Mouse (Mus musculus) midbrain, postnatal 0 days (tissue): ENCODE measurements at regions not wholly inside any gene's neighbourhood (a gene's known extent, or its start where the extent isn't known, plus 50 kb on each side); places are given as distances from the start of the nearest gene placed in this dataset.

Experiments
- ATAC-seq: fragments of 200-750 bp; cut with Nextera tagmentation; 2 replicates; pipeline ENCODE4 v1.8.0; 2017; ENCODE audit warnings: moderate number of reproducible peaks, mild to moderate bottlenecking, moderate TSS enrichment, moderate library complexity; ENCODE audit not compliant: low FRiP score
- DNase-seq: peaks from one replicate; pipeline ENCODE4 v3.0.0-alpha.2; 2015; ENCODE audit warnings: low spot score
- H3K27ac ChIP-seq: fragments of 300-500 bp; sonication (generic); 2 replicates; pipeline ENCODE4 v1.5.1; 2014; ENCODE audit warnings: low read depth, mild to moderate bottlenecking, low read length, mixed read lengths
- H3K27me3 ChIP-seq: fragments of 300-500 bp; sonication (generic); 2 replicates; pipeline ENCODE4 v1.6.1; 2014; ENCODE audit warnings: low read length, control low read depth, mixed read lengths; ENCODE audit not compliant: insufficient read depth
- H3K36me3 ChIP-seq: fragments of 300-500 bp; sonication (generic); 2 replicates; pipeline ENCODE4 v1.6.1; 2014; ENCODE audit warnings: low read length, control low read depth, mixed read lengths; ENCODE audit not compliant: insufficient read depth
- H3K4me1 ChIP-seq: fragments of 300-500 bp; sonication (generic); 2 replicates; pipeline ENCODE4 v1.6.1; 2014; ENCODE audit warnings: mild to moderate bottlenecking, control low read depth, antibody characterized with exemption, low read length, mixed read lengths; ENCODE audit not compliant: insufficient read depth
- H3K4me2 ChIP-seq: fragments of 300-500 bp; sonication (generic); 2 replicates; pipeline ENCODE4 v1.6.1; 2014; ENCODE audit warnings: low read depth, mild to moderate bottlenecking, low read length, mixed read lengths; ENCODE audit not compliant: poor library complexity, severe bottlenecking
- H3K4me3 ChIP-seq: fragments of 300-500 bp; sonication (generic); 2 replicates; pipeline ENCODE4 v1.5.1; 2014; ENCODE audit warnings: low read depth, mild to moderate bottlenecking, low read length, moderate library complexity
- H3K9ac ChIP-seq: fragments of 300-500 bp; sonication (generic); replicated peaks from 2 replicates; pipeline ENCODE4 v1.6.1; 2014; ENCODE audit warnings: mild to moderate bottlenecking, low read length, moderate library complexity, mixed read lengths; ENCODE audit not compliant: poor library complexity, severe bottlenecking
- H3K9me3 ChIP-seq: fragments of 300-500 bp; sonication (generic); 2 replicates; pipeline ENCODE4 v1.6.1; 2016; ENCODE audit warnings: low read length, control low read depth
- CTCF ChIP-seq: IDR thresholded peaks from 2 replicates; pipeline ENCODE4 v1.5.1; 2016; ENCODE audit warnings: antibody characterized with exemption, mild to moderate bottlenecking
- WGBS: fragments of 180-500 bp; shearing (Covaris S2); extraction: QIAGEN DNeasy Blood & Tissue Kit; methylation state at CpG from one replicate; pipeline ENCODE4 v1.1.7; 2014; 5-methylcytosine and 5-hydroxymethylcytosine counted together

DNA sequence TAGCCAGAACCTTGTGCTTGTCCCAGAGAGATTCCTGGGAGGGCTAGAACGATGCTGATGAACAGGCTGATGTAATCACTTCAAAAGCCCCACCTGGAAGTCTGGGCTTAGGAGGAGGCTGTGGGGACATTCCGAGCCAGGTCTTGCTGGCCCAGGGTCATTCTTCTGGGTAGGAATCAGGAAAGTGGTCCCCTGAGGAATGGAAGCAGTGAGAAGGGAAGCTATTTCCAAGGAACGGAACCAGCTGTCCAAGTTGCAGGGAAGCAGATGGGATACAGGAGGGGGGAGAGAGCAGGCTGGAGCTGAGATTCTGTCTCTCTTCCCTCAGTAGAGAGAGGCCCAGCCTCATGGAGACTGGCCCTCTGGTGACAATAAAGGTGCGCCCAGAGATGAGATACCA, 243.9 kb downstream of the Tcf7l2 start:
- DNase-seq, result peak; percentile 42
- H3K27ac ChIP-seq, result no peak overlapping the region

DNA sequence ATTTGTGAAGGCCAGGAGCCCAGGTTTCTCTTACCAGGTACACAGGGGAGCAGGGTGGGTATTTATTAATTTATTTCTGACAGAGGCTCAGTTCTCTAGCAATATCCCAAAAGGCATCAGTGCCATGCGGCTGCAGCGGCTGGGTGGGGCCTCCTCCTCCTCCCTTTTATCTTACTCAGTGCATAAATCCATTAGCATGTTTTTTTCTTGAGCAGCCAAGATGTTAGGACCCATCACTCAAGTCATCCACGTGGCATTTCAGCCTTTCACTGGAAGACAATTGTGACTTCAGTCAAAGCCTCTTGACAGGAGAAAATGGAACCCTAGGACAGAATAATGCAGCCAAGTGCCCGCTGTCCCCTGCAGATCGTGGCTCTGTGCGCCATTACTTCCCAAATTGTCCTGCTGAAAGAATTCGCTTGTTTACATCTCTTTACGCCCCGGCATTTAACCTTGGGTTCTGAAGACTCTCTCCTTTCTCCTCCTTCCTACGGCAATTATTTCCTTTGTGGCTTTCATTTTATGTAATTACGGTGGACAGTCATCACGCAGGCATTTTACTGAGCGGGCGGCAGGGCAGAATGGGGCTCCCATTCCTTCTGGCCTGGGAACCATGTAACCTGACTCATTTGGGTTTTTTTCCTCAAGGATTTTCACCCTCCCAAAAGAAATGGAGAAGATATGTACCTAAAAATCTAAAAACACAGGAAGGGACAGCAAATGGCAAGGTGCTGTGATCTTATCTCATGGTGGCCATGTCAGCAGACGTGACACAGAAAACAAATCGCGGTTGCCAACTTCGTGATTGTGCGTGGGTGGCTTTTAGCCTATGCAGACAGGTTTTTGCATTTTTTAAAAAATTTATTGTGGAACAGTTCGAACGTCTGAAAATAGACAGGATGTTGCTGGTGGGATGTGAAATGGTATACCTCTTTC, 250.4 kb downstream of the Tcf7l2 start:
- 68% methylated on average over 21 of the region's 21 CpGs for WGBS
- no peak for TF ChIP-seq CTCF

More for the DNA sequence above, 243.9 kb downstream of the Tcf7l2 start:
- Histone ChIP-seq H3K9ac (no peak overlapping the region), H3K9me3 (no peaks in the 10 kb centered on the region), H3K27me3 (no peaks in the 10 kb centered on the region), H3K36me3 (no peaks in the 10 kb centered on the region), H3K4me1 (no peaks in the 10 kb centered on the region), H3K4me3 (no peak overlapping the region), H3K4me2 (no peak overlapping the region)
- ATAC-seq, result no peak
- TF ChIP-seq CTCF, result no peak
- WGBS, result 63% methylated on average over 4 of the region's 4 CpGs

DNA sequence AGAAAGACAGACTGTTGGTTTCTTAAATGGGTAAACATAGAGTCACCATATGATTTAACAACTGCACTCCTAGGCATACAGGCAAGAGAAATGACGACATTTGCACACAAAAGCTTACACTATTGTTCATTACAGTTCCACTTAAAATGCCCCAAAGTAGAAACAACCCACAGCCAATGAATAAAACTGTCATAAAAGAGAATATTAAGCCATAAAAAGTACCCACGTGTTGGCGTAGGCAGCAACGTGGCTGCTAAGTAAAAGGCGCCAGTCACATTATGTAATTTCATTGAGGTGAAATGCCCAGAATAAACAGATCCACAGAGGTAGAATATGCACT, 251.1 kb downstream of the Tcf7l2 start:
- ATAC-seq, result no peak
- 78% methylated on average over 5 of the region's 5 CpGs for WGBS
- no peaks in the 10 kb centered on the region for H3K27me3 ChIP-seq
- no peaks in the 10 kb centered on the region for H3K9me3 ChIP-seq
- H3K9ac ChIP-seq, result no peak overlapping the region
- no peak for TF ChIP-seq CTCF
- H3K4me3 ChIP-seq, result no peak overlapping the region
- H3K4me1 ChIP-seq, result no peaks in the 10 kb centered on the region
- no peaks in the 10 kb centered on the region for H3K36me3 ChIP-seq
- no peak overlapping the region for H3K4me2 ChIP-seq
- H3K27ac ChIP-seq, result no peak overlapping the region
- no peak for DNase-seq

More for the DNA sequence above, 250.4 kb downstream of the Tcf7l2 start:
- no peak overlapping the region for H3K4me3 ChIP-seq
- H3K27ac ChIP-seq, result no peak overlapping the region
- no peak overlapping the region for H3K9ac ChIP-seq
- no peaks in the 10 kb centered on the region for H3K36me3 ChIP-seq
- no peaks in the 10 kb centered on the region for H3K9me3 ChIP-seq
- no peak overlapping the region for H3K4me2 ChIP-seq
- DNase-seq, result no peak
- ATAC-seq, result no peak
- no peaks in the 10 kb centered on the region for H3K4me1 ChIP-seq
- no peaks in the 10 kb centered on the region for H3K27me3 ChIP-seq

DNA sequence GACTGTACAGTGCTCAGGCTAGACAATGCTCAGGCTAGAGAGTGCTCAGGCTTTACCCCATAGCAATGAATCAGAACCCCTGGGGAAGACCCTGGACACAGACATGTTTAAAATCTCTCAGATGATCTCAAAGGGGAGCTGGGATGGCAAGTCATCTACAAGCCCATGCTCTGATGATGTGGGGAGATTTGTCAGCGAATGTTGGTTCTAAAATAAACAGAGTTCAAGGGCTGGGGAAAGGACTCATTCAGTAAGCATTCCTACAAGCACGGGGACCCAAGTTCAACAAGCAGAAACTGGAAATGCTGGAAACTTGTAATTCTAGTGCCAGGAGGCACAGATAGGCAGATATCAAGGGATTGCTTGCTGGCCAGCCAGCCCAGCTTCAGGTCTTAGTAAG, 254.1 kb downstream of the Tcf7l2 start:
- TF ChIP-seq CTCF, result no peak
- 86% methylated on average over 2 of the region's 2 CpGs for WGBS
- H3K36me3 ChIP-seq, result no peaks in the 10 kb centered on the region
- no peak overlapping the region for H3K4me2 ChIP-seq
- no peak overlapping the region for H3K9ac ChIP-seq
- H3K4me3 ChIP-seq, result no peak overlapping the region
- H3K9me3 ChIP-seq, result no peaks in the 10 kb centered on the region
- ATAC-seq (no peak), DNase-seq (no peak)
- no peak overlapping the region for H3K27ac ChIP-seq
- H3K4me1 ChIP-seq, result peaks cover 3% of the 10 kb centered on the region; the same call in 1 of the 2 replicates
- H3K27me3 ChIP-seq, result no peaks in the 10 kb centered on the region

DNA sequence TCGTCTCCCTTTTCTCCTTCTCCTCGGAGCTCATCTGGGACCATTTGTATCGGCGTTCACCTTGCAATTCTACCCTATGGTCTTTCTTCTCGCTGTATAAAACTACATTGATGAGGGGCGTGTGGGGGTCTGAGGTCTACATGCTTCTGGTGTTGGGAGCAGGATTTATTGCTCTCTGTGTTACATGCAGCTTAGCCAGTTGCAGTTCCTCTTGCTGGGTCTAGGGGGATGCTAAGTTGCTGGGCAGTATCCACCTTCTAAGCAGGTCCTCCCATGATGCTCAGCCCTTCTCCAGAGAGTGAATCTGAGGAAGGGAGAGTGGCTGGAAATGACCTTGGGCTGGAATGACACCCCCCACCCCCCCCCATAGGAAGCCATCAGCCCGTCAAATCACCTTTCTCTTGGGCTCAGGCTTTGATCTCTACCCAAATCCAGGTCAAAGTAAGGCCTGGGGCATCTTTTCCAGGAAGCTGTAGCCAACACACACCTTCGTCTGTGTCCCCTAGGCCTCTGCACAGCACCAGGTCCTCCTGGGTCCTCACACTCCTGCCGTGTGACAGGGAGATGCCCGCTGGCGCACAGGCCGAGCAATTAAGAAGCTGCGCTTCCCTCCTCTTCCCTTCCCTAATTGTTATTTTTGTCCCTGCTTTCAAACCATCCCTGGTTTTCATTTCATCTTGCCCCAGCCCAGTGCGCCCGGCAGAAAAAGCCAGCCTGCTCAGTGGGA, 257.0 kb downstream of the Tcf7l2 start:
- H3K4me2 ChIP-seq, result no peak overlapping the region
- H3K27ac ChIP-seq, result peak overlapping the region; percentile 34; the same call in 1 of the 2 replicates
- H3K9me3 ChIP-seq, result no peaks in the 10 kb centered on the region
- H3K27me3 ChIP-seq, result no peaks in the 10 kb centered on the region
- peaks cover 3% of the 10 kb centered on the region; the same call in 1 of the 2 replicates for H3K4me1 ChIP-seq
- no peak overlapping the region for H3K4me3 ChIP-seq
- H3K36me3 ChIP-seq, result no peaks in the 10 kb centered on the region
- peak; percentile 62 for TF ChIP-seq CTCF
- ATAC-seq, result no peak
- 56% methylated on average over 15 of the region's 15 CpGs for WGBS
- no peak for DNase-seq
- H3K9ac ChIP-seq, result no peak overlapping the region

DNA sequence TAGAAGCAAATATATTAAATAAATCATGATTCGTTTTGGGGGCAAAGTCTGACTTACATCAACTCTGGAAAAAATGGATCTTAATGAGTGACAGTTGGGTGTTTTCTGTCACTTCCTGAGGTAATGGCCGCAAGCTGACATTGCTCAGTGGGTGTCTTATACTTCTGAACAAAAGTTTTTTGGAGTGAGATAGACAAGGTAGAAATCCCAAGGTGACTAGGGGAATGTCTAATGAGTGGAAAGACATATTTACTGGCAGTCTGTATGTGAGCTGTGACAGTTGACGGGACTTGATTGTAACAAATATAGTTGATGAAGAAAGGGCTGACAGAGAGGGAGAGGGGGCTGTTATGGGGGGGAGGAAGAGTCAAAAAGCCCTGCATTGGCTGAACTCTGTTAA, 257.8 kb downstream of the Tcf7l2 start:
- TF ChIP-seq CTCF, result no peak
- H3K4me2 ChIP-seq, result no peak overlapping the region
- H3K27me3 ChIP-seq, result no peaks in the 10 kb centered on the region
- ATAC-seq (peak; percentile 54; the same call in 1 of the 2 replicates), DNase-seq (no peak)
- no peak overlapping the region for H3K9ac ChIP-seq
- no peaks in the 10 kb centered on the region for H3K36me3 ChIP-seq
- H3K9me3 ChIP-seq, result no peaks in the 10 kb centered on the region
- peaks cover 3% of the 10 kb centered on the region; the same call in 1 of the 2 replicates for H3K4me1 ChIP-seq
- no peak overlapping the region for H3K4me3 ChIP-seq
- WGBS, result 59% methylated on average over 3 of the region's 3 CpGs
- H3K27ac ChIP-seq, result 0 out of 2 replicates have a peak overlapping the region, but pooled peaks have one; percentile 26
